Mouse (Mus musculus): ENCODE measurements at regions not wholly inside any gene's neighbourhood (a gene's known extent, or its start where the extent isn't known, plus 50 kb on each side); places are given as distances from the start of the nearest gene placed in this dataset.

GRCm38 (mm10) chr19:21144659-21145283 lies 127.3 kb upstream of the Zfand5 start:
- DNase-seq: no peak

GRCm38 (mm10) chr19:21143970-21144595 lies 128.0 kb upstream of the Zfand5 start:
- DNase-seq: peak; percentile 45

- DNase-seq: no peak
Observed at GRCm38 (mm10) chr19:21140456-21140855, 131.6 kb upstream of the Zfand5 start.

GRCm38 (mm10) chr19:21138998-21139495 lies 133.0 kb upstream of the Zfand5 start:
- no peak for DNase-seq

- peak; percentile 67 for DNase-seq
Observed at GRCm38 (mm10) chr19:21136756-21137155, 135.3 kb upstream of the Zfand5 start.

DNA sequence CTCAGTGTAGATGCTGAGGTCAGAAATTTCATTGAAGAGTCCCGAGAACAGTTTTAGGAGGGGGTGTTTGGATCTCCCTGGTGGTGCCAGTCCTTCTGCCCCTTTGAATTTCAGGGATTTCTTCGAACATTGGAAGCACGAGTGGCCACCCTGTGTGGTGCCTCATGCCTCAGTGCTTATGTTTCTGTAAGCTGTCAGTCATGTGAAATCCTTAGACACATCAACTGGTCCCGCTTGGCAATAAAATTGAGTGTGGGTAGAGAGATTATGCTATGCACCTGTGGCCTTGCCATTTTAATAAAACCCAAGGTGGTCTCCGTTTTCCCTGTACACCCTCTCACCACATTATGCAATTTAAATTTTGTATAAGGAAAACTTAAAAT lies 136.1 kb upstream of the Zfand5 start:
- peak; percentile 80 for DNase-seq

DNA sequence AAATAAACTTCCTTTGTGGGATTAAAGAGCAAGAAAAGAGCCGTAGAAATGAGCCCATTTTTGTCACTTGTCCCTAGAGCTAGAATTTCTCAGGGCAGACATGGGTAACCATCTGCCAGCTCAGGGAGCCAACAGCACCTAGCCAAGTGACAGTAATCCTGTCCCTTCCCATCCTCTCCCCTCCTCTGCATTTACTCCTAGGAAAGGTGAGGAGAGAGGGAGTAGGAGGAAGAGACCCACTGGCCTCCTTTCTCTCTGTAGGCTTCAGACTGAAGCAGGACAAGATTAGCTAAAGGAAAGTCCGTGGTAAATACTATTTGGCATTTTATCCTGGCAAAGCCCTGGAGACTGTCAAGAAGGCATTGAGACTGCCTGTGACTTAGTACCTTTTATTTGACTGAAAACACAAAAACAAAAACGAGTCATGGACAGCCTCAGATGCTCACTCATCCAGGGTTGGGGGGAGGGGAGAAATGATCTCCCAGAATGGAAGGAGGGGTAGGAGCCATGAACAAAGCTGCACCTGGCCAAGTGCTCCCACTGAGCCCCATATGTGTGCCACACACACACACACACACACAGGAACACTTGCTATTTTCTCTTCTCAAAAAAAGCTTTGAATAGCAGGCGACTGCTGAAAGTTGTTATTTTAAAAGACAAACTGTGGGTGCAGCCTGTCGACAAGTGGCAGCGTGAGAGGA lies 136.6 kb upstream of the Zfand5 start:
- peak; percentile 89 for DNase-seq

DNA sequence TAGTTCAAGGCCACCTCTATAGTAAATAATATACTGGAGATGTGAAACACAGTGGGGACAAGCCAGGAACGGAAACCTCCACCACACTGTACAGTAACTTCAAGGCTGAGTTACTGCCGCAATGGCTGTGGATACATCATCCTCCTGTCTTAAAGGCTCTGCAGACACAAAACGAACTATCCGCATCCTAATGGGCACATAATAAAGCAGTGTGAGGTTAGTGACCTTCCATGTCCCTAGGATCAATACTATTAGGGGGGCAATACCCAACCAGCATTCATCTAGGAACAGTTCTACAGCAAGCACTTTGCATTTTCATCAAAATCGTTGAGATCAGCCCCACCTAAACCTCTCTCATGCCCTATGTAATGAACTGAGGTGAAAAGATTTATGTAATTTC lies 142.4 kb upstream of the Zfand5 start:
- DNase-seq: no peak

GRCm38 (mm10) chr19:21127079-21127745 lies 144.9 kb upstream of the Zfand5 start:
- DNase-seq: no peak

DNA sequence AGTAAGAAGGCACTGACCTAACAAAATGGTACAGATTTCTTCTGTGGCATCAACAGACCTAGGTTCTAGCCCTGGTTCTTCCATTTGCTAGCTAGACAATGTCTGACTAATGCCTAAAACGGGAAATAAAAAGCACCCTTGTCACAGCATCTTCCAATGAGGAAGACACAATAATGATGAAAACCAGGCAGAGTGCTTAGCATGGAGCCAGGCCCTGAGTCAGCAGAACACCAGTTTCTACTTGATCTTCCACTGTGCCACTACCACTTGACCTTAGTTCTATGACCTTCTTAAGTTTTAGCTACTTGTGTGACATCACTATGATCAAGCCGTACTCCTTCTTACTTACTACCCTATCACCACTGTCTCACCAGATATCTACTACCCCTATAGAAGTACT lies 145.4 kb upstream of the Zfand5 start:
- no peak for DNase-seq

- DNase-seq: no peak
Observed at GRCm38 (mm10) chr19:21119477-21119876, 152.6 kb upstream of the Zfand5 start.

GRCm38 (mm10) chr19:21118782-21119181 lies 153.3 kb upstream of the Zfand5 start:
- DNase-seq: no peak

GRCm38 (mm10) chr19:21115693-21116092 lies 156.4 kb upstream of the Zfand5 start:
- DNase-seq: no peak

DNA sequence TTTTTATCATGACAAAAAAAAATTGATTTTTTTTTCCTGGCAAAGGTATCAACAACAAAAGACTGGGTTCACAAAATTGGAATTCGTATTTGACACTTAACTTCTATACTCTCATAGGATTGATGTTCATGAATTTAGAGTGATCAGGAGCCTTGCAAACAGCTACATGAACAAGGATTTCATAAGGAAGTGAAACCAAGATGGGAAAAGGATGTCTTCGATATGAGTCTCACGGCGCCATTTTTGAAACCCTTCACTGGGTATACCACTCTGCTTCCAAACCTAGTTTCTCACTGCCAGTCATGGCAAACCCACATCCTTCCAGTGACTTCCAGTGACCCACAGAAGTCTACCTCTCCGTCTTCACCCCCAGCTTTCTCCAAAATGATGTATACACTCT lies 157.8 kb upstream of the Tmc1 start:
- DNase-seq: no peak

DNA sequence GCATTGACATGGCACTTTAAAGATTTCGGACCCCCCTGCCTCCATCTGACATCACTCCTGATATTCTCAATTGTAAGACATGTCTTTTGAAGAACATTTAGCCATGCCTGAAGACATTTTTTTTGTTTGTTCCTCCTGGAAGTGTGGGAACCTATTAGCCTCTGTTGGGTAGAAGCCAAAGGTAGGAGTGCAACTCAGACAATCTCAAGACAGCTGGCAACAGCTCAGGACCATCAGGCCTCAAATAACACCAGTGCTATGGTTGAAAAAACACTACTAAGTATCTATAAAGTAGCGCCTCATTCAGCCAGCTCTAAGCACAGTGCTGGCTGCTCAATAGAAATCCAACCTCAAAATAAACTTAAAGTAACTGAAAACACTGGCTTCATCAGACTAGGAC lies 154.3 kb upstream of the Tmc1 start:
- no peak for DNase-seq

- no peak for DNase-seq
Observed at GRCm38 (mm10) chr19:21107741-21108140, 153.7 kb upstream of the Tmc1 start.

DNA sequence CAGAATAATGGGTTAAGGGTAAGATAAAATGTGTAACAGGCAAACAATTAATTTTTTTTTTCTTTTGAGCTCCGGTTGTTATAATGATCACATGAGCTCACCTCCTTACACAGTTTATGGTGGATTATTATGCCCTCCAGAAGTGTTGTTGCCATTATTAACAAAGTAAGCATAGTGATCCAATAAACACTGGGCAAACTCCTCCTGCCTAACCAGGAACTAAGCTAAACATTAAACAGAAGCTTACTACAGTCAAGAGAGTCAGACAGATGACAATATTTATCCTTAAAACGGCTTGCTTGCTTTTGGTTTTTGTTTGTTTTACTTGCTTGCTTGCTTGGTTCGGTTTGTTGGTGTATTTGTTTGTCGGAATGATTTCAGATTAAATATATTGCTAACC lies 153.3 kb upstream of the Tmc1 start:
- DNase-seq: no peak

DNA sequence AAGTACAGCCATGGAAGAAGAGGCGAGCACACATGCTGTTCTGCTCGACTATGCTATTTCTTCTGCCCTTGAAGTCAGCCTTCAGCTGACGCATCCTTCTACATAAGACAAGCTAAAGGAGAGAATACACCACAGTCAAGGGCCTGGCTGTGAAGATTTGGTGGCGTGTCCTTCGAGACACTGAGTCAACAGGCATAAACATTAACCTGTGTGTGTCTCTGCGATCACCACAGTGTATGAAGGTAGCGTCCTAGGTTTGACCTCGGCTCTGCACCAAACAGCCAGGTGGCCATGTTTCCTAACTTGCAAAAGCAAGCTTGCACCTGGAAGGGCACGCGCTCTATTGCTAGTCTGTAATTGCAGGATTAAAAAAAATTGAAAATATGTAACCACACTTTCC lies 152.8 kb upstream of the Tmc1 start:
- no peak for DNase-seq

- DNase-seq: no peak
Observed at GRCm38 (mm10) chr19:21106241-21106669, 152.3 kb upstream of the Tmc1 start.

DNA sequence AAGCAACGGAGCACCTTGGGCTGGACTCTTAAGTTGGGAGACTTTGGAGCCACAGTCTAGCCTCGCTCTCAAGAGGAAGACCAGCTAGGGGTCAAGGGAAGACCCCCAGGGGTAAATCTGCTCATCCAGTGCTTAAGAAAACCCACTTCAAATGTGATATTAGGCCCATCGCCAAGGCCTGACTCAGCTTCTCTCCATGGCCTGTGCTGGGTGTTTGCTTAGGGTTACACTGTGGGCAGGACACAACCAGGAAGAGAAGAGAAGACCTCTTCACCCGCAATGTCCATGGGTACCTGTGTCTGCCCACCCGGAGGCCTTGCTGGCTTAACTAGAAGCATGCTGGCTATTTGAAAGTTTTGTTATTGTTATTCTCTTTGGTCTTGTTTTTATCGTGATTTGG lies 151.0 kb upstream of the Tmc1 start:
- DNase-seq: no peak

DNA sequence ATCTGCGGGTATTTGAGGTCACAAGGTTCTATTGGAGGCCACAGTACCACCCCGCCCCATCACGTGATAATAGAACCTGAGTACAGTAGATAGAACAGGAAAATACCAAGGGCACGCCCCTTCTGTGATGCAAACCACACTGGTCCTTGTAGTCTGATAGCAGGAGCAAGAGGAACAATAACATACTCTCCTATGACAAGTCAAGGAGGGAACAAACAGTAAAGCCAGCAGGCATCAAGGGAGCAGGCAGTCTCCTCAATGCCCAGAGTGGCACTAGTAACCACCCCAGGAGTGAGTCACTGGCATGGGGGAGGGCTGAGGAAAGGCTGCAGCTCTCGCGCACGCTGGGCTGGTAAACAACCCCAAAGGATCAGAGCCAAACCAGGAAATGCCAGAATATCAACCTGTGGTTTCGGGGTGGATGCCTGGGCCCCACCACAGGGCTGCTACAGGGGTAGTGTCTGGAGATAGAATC lies 150.5 kb upstream of the Tmc1 start:
- DNase-seq: no peak

DNA sequence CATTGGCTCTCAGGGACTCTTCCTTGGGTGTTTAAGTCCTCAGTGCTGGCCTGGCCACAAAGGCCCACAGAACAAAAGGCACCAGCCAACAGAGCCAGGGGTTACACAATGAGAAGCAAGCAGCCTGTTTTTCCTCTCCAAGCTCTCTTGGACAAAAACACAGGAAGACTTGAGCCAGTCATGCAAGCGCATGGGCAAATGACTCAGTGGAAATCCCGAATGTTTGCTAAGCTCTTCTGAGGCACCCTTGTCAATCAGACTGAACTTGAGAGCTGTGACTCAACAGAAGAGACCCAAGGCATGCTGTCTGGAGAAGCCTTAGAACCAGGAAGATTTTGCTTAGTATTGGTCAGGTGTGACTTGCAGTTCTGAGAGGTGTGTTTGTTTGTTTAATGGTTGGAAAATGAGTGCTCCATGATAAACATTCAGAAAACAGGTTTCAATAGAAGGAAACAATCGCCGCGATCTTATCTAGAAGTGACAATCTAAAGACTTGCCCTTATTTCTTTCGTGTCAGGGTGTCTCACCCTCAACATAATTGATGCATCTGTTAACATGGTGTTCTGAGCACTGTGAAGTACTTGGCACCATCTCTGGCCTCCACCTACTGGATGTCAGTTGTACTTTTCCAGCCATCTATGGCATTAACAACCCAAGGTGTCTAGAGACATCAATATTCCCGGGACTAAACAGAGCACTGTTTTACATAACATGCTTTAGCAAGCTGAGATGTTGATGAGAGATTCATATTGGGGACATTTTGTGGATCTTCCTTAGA lies 124.0 kb upstream of the Tmc1 start:
- DNase-seq: no peak

DNA sequence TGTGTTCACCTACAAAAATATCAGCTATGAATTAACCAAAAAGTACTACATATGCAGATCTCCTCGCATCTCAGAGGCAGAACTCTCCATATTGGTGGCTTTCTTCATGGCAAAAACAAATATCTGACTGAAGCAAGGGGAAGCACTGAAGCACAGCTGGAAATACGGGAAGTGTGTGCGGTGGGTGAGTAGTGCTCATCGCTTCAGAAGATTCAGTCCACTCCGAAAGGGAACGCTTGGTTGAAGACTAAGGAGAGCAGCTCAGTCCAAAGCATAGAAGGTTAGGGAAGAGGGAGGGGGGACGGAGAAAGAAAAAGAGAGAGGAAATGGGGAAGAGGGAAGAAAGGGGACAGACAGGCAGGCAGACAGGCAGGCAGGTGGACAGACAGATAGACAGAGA lies 114.4 kb upstream of the Tmc1 start:
- DNase-seq: no peak
